Mouse (Mus musculus) liver, postnatal 0 days (tissue): ENCODE measurements at regions not wholly inside any gene's neighbourhood (a gene's known extent, or its start where the extent isn't known, plus 50 kb on each side); places are given as distances from the start of the nearest gene placed in this dataset.

ENCODE experiments used
- ATAC-seq: fragments of 200-750 bp; cut with Nextera tagmentation; 2 replicates; pipeline ENCODE4 v1.8.0; 2017; ENCODE audit warnings: mild to moderate bottlenecking, moderate library complexity
- DNase-seq: peaks from one replicate; pipeline ENCODE4 v3.0.0-alpha.2; 2016
- H3K27ac ChIP-seq: fragments of 300-500 bp; sonication (generic); 2 replicates; pipeline ENCODE4 v1.5.1; 2014; ENCODE audit warnings: antibody characterized with exemption, moderate library complexity, mild to moderate bottlenecking, low read depth
- H3K27me3 ChIP-seq: fragments of 300-500 bp; sonication (generic); 2 replicates; pipeline ENCODE4 v1.6.1; 2014; ENCODE audit warnings: low read length, control low read depth, mixed read lengths; ENCODE audit not compliant: insufficient read depth
- H3K36me3 ChIP-seq: fragments of 300-500 bp; sonication (generic); replicated peaks from 2 replicates; pipeline ENCODE4 v1.6.1; 2014; ENCODE audit warnings: mild to moderate bottlenecking, control low read depth, low read length, moderate library complexity, mixed read lengths; ENCODE audit not compliant: insufficient read depth
- H3K4me1 ChIP-seq: fragments of 300-500 bp; sonication (generic); 2 replicates; pipeline ENCODE4 v1.6.1; 2014; ENCODE audit warnings: antibody characterized with exemption, mild to moderate bottlenecking, control low read depth; ENCODE audit not compliant: insufficient read depth
- H3K4me2 ChIP-seq: fragments of 300-500 bp; sonication (generic); 2 replicates; pipeline ENCODE4 v1.6.1; 2014; ENCODE audit warnings: low read depth, mild to moderate bottlenecking, low read length, moderate library complexity, mixed read lengths
- H3K4me3 ChIP-seq: fragments of 300-500 bp; sonication (generic); 2 replicates; pipeline ENCODE4 v1.5.1; 2014; ENCODE audit warnings: low read depth, low read length
- H3K9ac ChIP-seq: fragments of 300-500 bp; sonication (generic); replicated peaks from 2 replicates; pipeline ENCODE4 v1.6.1; 2014; ENCODE audit warnings: mild to moderate bottlenecking, moderate library complexity
- H3K9me3 ChIP-seq: fragments of 300-500 bp; sonication (generic); 2 replicates; pipeline ENCODE4 v1.6.1; 2016; ENCODE audit warnings: mild to moderate bottlenecking, control low read depth, low read length, mixed read lengths
- CTCF ChIP-seq: sonication (generic); IDR thresholded peaks from 2 replicates; pipeline ENCODE4 v1.5.1; 2016; ENCODE audit warnings: antibody characterized with exemption, low read depth
- EP300 ChIP-seq: IDR thresholded peaks from 2 replicates; pipeline ENCODE4 v1.6.1; 2016; ENCODE audit warnings: antibody characterized with exemption, low read depth, mild to moderate bottlenecking
- WGBS: fragments of 180-500 bp; shearing (Covaris S2); extraction: QIAGEN DNeasy Blood & Tissue Kit; methylation state at CpG from one replicate; pipeline ENCODE4 v1.1.7; 2014; ENCODE audit not compliant: insufficient replicate concordance; 5-methylcytosine and 5-hydroxymethylcytosine counted together

GRCm38 (mm10) chr5:125985356-125985755 is 453.8 kb downstream of the Tmem132b start:
- H3K27ac ChIP-seq: no peak overlapping the region
- no peak overlapping the region for H3K4me3 ChIP-seq
- no peaks in the 10 kb centered on the region for H3K4me1 ChIP-seq
- ATAC-seq (no peak), DNase-seq (no peak)
- no peaks in the 10 kb centered on the region for H3K36me3 ChIP-seq
- no peak overlapping the region for H3K9ac ChIP-seq
- TF ChIP-seq EP300 (no peak), CTCF (no peak)
- H3K27me3 ChIP-seq: no peaks in the 10 kb centered on the region
- H3K4me2 ChIP-seq: no peak overlapping the region
- H3K9me3 ChIP-seq: peaks cover 4% of the 10 kb centered on the region; the same call in 1 of the 2 replicates

DNA sequence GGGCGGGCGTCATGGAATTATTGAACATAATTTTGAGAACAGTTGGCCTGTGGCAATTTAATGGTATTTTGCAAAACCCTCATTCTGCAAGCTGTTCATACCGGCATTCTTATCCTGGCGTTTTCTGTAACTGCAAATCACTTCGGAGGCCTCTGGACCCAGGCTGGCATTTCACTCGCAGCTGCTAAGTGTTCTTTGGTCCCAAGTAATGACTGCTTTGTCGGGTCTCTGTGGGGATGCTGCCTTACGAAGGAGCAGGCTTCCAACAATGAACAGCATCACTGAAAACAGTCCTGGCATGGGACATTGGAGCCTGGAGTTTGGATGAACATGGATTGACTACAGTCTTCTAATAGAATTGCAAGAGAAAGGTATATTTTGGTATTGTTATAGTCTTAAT is 465.6 kb downstream of the Tmem132b start:
- no peak for DNase-seq
- WGBS: 59% methylated on average over 8 of the region's 8 CpGs
- H3K4me3 ChIP-seq: no peak overlapping the region

GRCm38 (mm10) chr5:126007871-126008270 is 476.3 kb downstream of the Tmem132b start:
- H3K36me3 ChIP-seq: no peaks in the 10 kb centered on the region
- no peaks in the 10 kb centered on the region for H3K27me3 ChIP-seq
- ATAC-seq (no peak), DNase-seq (no peak)
- H3K4me2 ChIP-seq: no peak overlapping the region
- H3K27ac ChIP-seq: no peak overlapping the region
- WGBS: 67% methylated on average over 4 of the region's 4 CpGs
- no peaks in the 10 kb centered on the region; the same call in 1 of the 2 replicates for H3K9me3 ChIP-seq
- no peaks in the 10 kb centered on the region for H3K4me1 ChIP-seq
- H3K9ac ChIP-seq: no peak overlapping the region
- TF ChIP-seq EP300 (no peak), CTCF (no peak)
- no peak overlapping the region for H3K4me3 ChIP-seq

More for the DNA sequence above, 465.6 kb downstream of the Tmem132b start:
- ATAC-seq: no peak
- Histone ChIP-seq H3K4me1 (no peaks in the 10 kb centered on the region), H3K27me3 (no peaks in the 10 kb centered on the region), H3K36me3 (no peaks in the 10 kb centered on the region), H3K9me3 (no peaks in the 10 kb centered on the region; the same call in 1 of the 2 replicates), H3K27ac (no peak overlapping the region), H3K9ac (no peak overlapping the region), H3K4me2 (no peak overlapping the region)
- no peak for TF ChIP-seq EP300
- no peak for TF ChIP-seq CTCF

GRCm38 (mm10) chr5:126008321-126008720 is 476.7 kb downstream of the Tmem132b start:
- no peak overlapping the region for H3K9ac ChIP-seq
- TF ChIP-seq CTCF: no peak
- no peak for TF ChIP-seq EP300
- DNase-seq: no peak
- no peaks in the 10 kb centered on the region; the same call in 1 of the 2 replicates for H3K9me3 ChIP-seq
- no peak overlapping the region for H3K4me3 ChIP-seq
- no peaks in the 10 kb centered on the region for H3K4me1 ChIP-seq
- no peak overlapping the region for H3K4me2 ChIP-seq
- no peaks in the 10 kb centered on the region for H3K36me3 ChIP-seq
- no peak for ATAC-seq
- no peak overlapping the region for H3K27ac ChIP-seq
- 79% methylated on average over 8 of the region's 8 CpGs for WGBS
- no peaks in the 10 kb centered on the region for H3K27me3 ChIP-seq

DNA sequence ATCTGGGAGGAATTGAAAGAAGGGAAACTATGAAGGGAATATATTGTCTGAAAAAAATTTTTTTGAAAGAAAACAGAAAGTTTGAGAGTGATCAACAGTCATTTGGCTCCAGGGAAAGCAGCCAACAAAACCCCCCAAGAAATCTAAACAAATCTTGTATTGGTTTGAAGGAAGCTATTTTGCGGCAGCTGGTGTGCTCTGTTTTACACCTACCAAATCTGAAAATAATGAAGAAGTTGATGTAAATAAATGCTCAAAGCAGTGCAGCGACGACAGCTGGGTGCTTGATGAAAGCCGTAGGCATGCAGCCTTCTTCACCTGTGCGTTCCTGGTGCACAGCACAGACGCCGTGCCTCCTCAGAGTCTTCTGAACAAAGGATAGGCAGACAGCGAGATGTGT is 488.2 kb downstream of the Tmem132b start:
- WGBS: 81% methylated on average over 8 of the region's 8 CpGs

DNA sequence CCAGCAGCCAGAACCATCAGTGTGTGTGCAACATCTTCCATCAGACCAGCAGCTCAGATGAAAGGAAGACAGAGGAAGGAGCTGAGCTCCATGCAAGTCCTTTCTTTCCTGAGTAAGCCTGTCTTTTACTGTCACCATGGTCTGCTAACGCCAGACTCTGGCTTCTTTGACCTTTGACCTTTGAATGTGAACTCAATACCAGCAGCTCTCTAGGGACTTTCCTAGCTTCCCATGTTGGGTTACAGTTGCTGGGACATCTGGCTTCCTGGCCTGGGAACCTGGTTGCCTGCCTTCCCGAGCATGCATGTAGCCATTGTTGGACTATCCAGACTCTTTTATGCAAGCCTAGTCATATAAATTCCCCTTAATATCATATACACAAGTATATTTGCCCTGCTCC is 492.3 kb downstream of the Tmem132b start:
- 29% methylated on average over 2 of the region's 2 CpGs for WGBS
- ATAC-seq (no peak), DNase-seq (no peak)
- no peak for TF ChIP-seq CTCF
- TF ChIP-seq EP300: no peak
- no peaks in the 10 kb centered on the region for H3K27me3 ChIP-seq
- H3K36me3 ChIP-seq: no peaks in the 10 kb centered on the region
- H3K4me1 ChIP-seq: no peaks in the 10 kb centered on the region
- no peak overlapping the region for H3K27ac ChIP-seq
- no peak overlapping the region for H3K9ac ChIP-seq
- no peak overlapping the region for H3K4me2 ChIP-seq
- no peak overlapping the region for H3K4me3 ChIP-seq
- H3K9me3 ChIP-seq: no peaks in the 10 kb centered on the region

More for the DNA sequence above, 488.2 kb downstream of the Tmem132b start:
- DNase-seq (no peak), ATAC-seq (no peak)
- Histone ChIP-seq H3K27ac (no peak overlapping the region), H3K4me1 (no peaks in the 10 kb centered on the region), H3K9me3 (no peaks in the 10 kb centered on the region), H3K4me2 (no peak overlapping the region), H3K27me3 (no peaks in the 10 kb centered on the region), H3K4me3 (no peak overlapping the region), H3K36me3 (no peaks in the 10 kb centered on the region), H3K9ac (no peak overlapping the region)
- no peak for TF ChIP-seq EP300
- TF ChIP-seq CTCF: no peak

DNA sequence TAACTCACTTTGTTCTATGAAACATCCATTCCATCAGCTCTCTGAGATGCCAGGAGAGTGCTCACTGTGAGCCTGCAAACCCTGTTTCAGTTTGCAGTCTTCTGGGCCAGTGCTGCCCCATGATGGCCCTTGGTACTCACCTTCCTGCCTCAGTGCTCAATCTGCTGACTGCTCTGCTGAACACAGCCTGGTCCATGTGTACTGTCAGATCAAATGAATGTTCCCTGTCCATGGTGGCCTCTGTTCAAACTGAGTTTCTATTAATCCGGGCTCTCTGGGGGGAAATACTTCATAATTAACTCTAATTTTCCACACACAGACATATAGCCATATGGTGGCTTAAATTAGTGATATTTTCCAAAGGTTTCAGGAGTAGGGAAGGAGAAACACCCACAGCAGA is 503.3 kb downstream of the Tmem132b start:
- H3K36me3 ChIP-seq: no peaks in the 10 kb centered on the region
- no peaks in the 10 kb centered on the region for H3K27me3 ChIP-seq
- no peak overlapping the region for H3K9ac ChIP-seq
- no peak overlapping the region for H3K4me2 ChIP-seq
- H3K4me3 ChIP-seq: no peak overlapping the region
- no peaks in the 10 kb centered on the region for H3K4me1 ChIP-seq
- no peak overlapping the region for H3K27ac ChIP-seq
- no peak for DNase-seq
- WGBS: 62% methylated on average over 1 of the region's 1 CpGs
- ATAC-seq: no peak
- H3K9me3 ChIP-seq: no peaks in the 10 kb centered on the region
- TF ChIP-seq EP300: no peak
- TF ChIP-seq CTCF: no peak
